Mouse (Mus musculus): ENCODE data around the gene Ntn4.

GRCm38 (mm10) chr10:93623725-93624124 is 16.8 kb upstream of the Ntn4 start:
- TF ChIP-seq POLR2A (IDR thresholded peaks at IDR 0.05; ENCODE audit: borderline replicate concordance, insufficient read depth, low read length): no peak
- no peak for TF ChIP-seq CTCF (IDR thresholded peaks at IDR 0.05; ENCODE audit: borderline replicate concordance, insufficient read depth, low read depth, low read length)

All from cerebellum, adult 2 months (tissue).